Mouse (Mus musculus): Measurements from ENCODE around the gene Nme7.

DNA sequence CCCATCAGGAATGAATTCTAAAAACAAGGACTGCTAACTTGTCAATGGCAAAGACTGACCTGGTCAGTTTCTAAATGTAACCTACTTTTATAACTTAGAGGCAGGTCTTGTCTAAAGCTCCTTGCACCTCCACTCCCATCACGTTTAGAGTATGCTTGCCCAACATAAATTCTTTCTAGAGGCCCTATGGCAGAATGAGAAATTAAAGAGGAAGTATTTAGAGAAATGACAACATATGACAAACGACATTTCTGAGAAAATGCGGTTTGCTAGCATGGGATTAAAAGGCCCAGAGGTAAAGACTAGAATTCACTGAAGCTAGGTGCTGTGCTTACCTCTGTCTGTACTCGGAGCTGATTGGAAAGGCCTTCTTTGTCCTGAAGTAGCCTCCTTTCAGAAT, 2.0 kb upstream of the Nme7 start:
- TF ChIP-seq POLR2A (IDR thresholded peaks at IDR 0.05; ENCODE audit: insufficient read length, low read depth): no peak
- TF ChIP-seq USF1 (IDR thresholded peaks at IDR 0.05; ENCODE audit: low read depth): no peak
- no peak for TF ChIP-seq POLR2AphosphoS2 (IDR thresholded peaks at IDR 0.05; ENCODE audit: insufficient read length, low read depth)
- TF ChIP-seq MAX (IDR thresholded peaks at IDR 0.05; ENCODE audit: low read depth): no peak
- no peak for TF ChIP-seq TCF12 (IDR thresholded peaks at IDR 0.05; ENCODE audit: insufficient read depth, poor library complexity, severe bottlenecking)
- TF ChIP-seq MYOG (IDR thresholded peaks at IDR 0.05; ENCODE audit: control insufficient read depth in 1 of 3, insufficient read depth in 1 of 3, insufficient read length in 2 of 3, low read depth in 2 of 3): no peak
- no peak for TF ChIP-seq E2F4 (IDR thresholded peaks at IDR 0.05; ENCODE audit: insufficient read depth)
- no peak for TF ChIP-seq MYOD1 (IDR thresholded peaks at IDR 0.05; ENCODE audit: control insufficient read depth in 1 of 3, insufficient read length in 2 of 3, low read depth in 2 of 3)
- no peak for TF ChIP-seq CEBPB (IDR thresholded peaks at IDR 0.05; ENCODE audit: insufficient read depth, poor library complexity, severe bottlenecking)

Measured in myocyte (in vitro differentiated cells).